Mouse (Mus musculus): Measurements from ENCODE around the gene Rreb1.

DNA sequence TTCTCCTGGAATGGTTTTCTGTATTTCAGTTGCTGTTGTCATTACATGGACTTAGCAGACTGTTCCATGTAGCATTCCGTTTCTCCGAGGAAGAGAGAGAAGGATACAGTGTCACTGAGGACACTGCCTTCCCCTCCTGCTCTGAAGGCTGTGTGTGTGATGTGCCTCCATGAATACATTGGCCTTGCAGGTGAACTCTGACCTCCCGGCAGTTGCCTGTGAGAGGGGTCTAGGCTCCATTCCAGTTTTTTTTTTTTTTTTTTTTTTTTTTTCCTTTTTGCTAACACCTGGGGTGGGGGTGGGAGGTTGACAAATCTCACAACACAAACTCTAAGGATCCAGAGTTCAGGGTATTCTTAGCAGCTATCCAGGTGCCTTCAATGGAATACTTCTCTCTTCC, 124.8 kb downstream of the Rreb1 start:
- no peak for TF ChIP-seq CTCF (IDR thresholded peaks at IDR 0.05 in 2 of 3, conservative IDR thresholded peaks at IDR 0.05 in 1 of 3; ENCODE audit: control insufficient read depth in 1 of 3, insufficient read depth in 1 of 3, low read depth in 2 of 3, low read length in 3 of 3, poor library complexity in 1 of 3, severe bottlenecking in 1 of 3)
- no peak for TF ChIP-seq CHD1 (IDR thresholded peaks at IDR 0.05; ENCODE audit: low read depth, low read length)
- TF ChIP-seq SMC3 (IDR thresholded peaks at IDR 0.05; ENCODE audit: low read depth, low read length) = no peak
- no peak for TF ChIP-seq TBP (IDR thresholded peaks at IDR 0.05; ENCODE audit: low read depth, low read length)
- no peak for TF ChIP-seq BHLHE40 (IDR thresholded peaks at IDR 0.05; ENCODE audit: borderline replicate concordance, low read depth, low read length)
- no peak for TF ChIP-seq ZC3H11A (IDR thresholded peaks at IDR 0.05; ENCODE audit: low read depth, low read length)
- TF ChIP-seq TCF12 (IDR thresholded peaks at IDR 0.05; ENCODE audit: low read depth, low read length) = no peak
- no peak for TF ChIP-seq NELFE (IDR thresholded peaks at IDR 0.05; ENCODE audit: low read depth, low read length)
